Mouse (Mus musculus): ENCODE results near the gene Fopnl. TPM values are rescaled to one million over a fixed set of nuclear protein-coding genes. Genes with fewer than 3 reads are reported as not detected.
A peak's percentile ranks its signal among the peaks of the same experiment; 100 is the strongest.

Gene Fopnl
- 21.2 and 24.1 TPM in 2 replicates for polyA plus RNA-seq (2012; rRNA removed)

DNA sequence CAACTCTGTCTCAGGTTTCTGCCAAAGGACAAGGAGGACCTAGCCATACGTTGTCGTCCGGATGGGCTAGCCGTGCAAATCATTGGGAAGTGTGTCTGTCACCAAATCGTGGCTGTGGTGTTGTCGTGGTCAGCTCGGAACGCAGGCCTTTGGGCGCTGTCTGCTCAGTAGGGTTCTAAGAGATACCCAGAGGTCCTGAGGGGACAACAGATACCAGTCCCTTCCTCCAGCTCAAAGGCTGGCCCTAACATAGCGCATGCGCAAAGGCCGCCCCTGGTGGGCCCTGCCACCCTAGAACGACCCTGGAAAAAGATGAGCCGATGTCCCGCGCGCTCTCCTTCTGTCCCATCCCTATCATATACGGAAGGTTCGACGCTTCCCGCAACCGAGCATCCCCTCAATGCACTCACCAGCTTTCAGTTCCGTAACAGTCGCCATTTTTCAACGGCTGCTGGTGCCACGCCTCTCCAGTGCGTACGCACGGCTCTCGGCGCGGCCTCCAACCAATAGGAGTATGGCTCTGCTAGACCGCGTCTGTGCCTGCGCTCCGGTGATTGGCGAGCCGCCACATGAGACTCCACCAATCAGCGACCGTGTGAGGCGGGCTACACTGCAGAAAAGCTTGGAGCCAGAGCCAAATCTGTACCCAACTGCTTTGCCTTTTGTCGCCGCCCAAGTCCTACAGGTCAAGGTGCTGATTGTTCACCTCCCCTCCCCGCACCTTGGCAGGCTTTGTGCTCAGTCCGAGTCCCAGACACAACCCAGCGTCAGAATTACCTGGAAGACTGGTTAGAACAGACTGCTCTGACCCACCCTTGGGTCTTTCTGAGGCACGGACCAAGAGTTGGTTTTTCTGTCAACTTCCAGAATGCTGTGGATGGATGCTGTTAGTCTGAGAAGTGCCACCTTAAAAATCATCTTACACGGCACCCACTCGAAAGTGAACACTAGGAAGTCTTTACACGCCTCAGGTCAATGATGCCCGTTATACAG is at the start of gene Fopnl:
Fopnl (minus strand) TSS at position 522 of the 993 bp plus-strand sequence.
- Histone ChIP-seq H3K27ac (ENCODE audit: insufficient read depth, low read depth, low read length) (peak within 1 kb of the TSS; percentile 76), H3K4me3 (ENCODE audit: low read depth, low read length) (peak within 1 kb of the TSS; percentile 89), H3K4me1 (ENCODE audit: control insufficient read depth, insufficient read depth, insufficient read length, low read length) (peaks cover 2% of the 10 kb centered on the region; the same call in 1 of the 2 replicates), H3K36me3 (ENCODE audit: control insufficient read depth, insufficient read depth, low read length) (peaks cover 6% of the 10 kb centered on the region), H3K27me3 (ENCODE audit: control insufficient read depth, insufficient read depth, low read length) (no peaks in the 10 kb centered on the region)
- WGBS: under 1% methylated on average over 51 of the region's 51 CpGs
- TF ChIP-seq CTCF (IDR thresholded peaks at IDR 0.05; ENCODE audit: extremely low read depth, insufficient read length, insufficient replicate concordance, low read depth, low read length) (peak; percentile 16; the same call in 1 of the 2 replicates), POLR2A (IDR thresholded peaks at IDR 0.05; ENCODE audit: low read depth, low read length) (peak; percentile 60; the same call in 1 of the 2 replicates)

DNA sequence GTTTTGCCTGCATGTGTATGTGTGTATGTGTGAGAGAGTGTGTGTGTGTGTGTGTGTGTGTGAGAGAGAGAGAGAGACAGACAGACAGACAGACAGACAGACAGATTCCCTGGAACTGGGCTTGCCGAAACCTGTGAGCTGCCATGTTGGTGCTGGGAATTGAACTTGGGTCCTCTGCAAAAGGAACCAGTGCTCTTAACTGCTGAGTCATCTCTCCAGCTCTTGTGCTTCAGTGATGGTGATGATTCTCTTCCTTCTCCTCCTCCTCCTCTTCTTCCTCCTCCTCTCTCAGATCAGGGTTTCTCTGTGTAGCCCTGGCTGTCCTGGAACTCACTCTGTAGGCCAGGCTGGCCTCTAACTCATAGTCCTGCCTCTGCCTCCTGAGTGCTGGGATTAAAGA is 48.8 kb upstream of the Fopnl start:
- H3K27me3 ChIP-seq (ENCODE audit: control insufficient read depth, insufficient read depth, low read length): no peaks in the 10 kb centered on the region
- WGBS: 100% methylated on average over 1 of the region's 1 CpGs
- no peaks in the 10 kb centered on the region for H3K36me3 ChIP-seq (ENCODE audit: control insufficient read depth, insufficient read depth, low read length)
- TF ChIP-seq POLR2A (IDR thresholded peaks at IDR 0.05; ENCODE audit: low read depth, low read length): no peak
- TF ChIP-seq CTCF (IDR thresholded peaks at IDR 0.05; ENCODE audit: extremely low read depth, insufficient read length, insufficient replicate concordance, low read depth, low read length): no peak
- H3K4me1 ChIP-seq (ENCODE audit: control insufficient read depth, insufficient read depth, insufficient read length, low read length): peaks cover 5% of the 10 kb centered on the region
- H3K4me3 ChIP-seq (ENCODE audit: low read depth, low read length): no peak overlapping the region
- H3K27ac ChIP-seq (ENCODE audit: insufficient read depth, low read depth, low read length): no peak overlapping the region

DNA sequence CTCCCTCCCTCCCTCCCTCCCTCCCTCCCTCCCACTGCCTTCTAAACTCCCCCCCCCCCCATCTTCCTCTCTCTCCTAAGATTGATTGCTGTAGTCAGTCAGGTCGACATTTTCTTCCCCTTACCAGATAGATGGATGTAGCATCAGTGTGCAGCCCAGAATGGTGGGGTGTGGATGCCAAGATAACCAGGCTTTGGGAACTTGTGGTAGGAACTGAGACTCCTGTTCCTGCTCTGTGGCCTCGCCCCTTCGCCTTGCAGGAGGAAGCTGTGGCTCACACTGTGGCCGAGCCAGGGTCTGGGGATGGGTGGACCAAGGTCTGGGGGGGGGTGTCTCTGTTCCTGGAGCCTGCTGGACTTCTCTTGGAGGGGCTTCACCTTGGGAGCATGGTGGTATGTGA is 48.3 kb upstream of the Fopnl start:
- Histone ChIP-seq H3K4me3 (ENCODE audit: low read depth, low read length) (no peak overlapping the region), H3K27ac (ENCODE audit: insufficient read depth, low read depth, low read length) (no peak overlapping the region), H3K27me3 (ENCODE audit: control insufficient read depth, insufficient read depth, low read length) (no peaks in the 10 kb centered on the region), H3K36me3 (ENCODE audit: control insufficient read depth, insufficient read depth, low read length) (no peaks in the 10 kb centered on the region), H3K4me1 (ENCODE audit: control insufficient read depth, insufficient read depth, insufficient read length, low read length) (peaks cover 6% of the 10 kb centered on the region)
- 61% methylated on average over 4 of the region's 4 CpGs for WGBS
- TF ChIP-seq POLR2A (IDR thresholded peaks at IDR 0.05; ENCODE audit: low read depth, low read length) (no peak), CTCF (IDR thresholded peaks at IDR 0.05; ENCODE audit: extremely low read depth, insufficient read length, insufficient replicate concordance, low read depth, low read length) (no peak)

DNA sequence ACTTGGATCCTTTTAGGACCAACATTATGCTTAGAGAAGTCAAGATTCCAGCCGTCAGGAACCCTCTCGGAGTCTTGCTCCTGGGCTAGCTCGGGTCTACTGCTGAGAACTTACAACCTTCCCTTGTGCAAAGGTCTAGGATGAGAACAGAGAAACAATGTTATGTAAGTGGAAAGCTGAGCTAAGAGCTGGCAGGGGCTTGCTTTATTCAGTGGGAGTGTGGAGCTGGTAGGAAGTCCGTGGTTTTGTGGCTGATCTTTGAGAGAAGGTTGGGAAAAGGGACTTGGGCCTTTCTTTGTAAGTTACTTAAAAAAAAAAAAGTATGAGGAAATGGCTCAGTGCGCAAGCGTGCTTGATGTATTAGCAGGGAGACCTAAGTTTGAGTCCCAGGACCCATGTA is 46.9 kb upstream of the Fopnl start:
- Histone ChIP-seq H3K4me3 (ENCODE audit: low read depth, low read length) (no peak overlapping the region), H3K27ac (ENCODE audit: insufficient read depth, low read depth, low read length) (no peak overlapping the region), H3K27me3 (ENCODE audit: control insufficient read depth, insufficient read depth, low read length) (no peaks in the 10 kb centered on the region), H3K4me1 (ENCODE audit: control insufficient read depth, insufficient read depth, insufficient read length, low read length) (peaks cover 6% of the 10 kb centered on the region), H3K36me3 (ENCODE audit: control insufficient read depth, insufficient read depth, low read length) (no peaks in the 10 kb centered on the region)
- 86% methylated on average over 6 of the region's 6 CpGs for whole genome bisulfite sequencing
- TF ChIP-seq CTCF (IDR thresholded peaks at IDR 0.05; ENCODE audit: extremely low read depth, insufficient read length, insufficient replicate concordance, low read depth, low read length): no peak
- TF ChIP-seq POLR2A (IDR thresholded peaks at IDR 0.05; ENCODE audit: low read depth, low read length): no peak

DNA sequence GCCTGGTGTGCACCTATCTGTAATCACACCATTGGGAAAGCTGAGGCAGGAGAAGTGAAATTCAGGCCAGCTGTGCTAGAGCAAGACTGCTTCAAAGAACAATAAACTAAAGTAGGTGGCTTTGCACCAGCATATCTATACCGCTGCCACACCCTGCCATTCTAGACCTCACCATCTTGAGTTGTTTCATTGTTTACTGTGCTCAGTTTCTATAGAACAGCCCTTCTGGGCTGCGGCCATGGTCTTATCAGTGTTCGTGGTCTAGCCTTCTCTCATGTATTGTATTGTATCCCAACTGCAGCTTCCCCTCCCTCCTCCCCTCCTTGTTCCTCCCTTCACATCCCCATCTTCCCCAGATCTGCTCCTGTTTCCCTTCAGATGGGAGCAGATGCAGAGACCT is 46.3 kb upstream of the Fopnl start:
- Histone ChIP-seq H3K27ac (ENCODE audit: insufficient read depth, low read depth, low read length) (no peak overlapping the region), H3K4me3 (ENCODE audit: low read depth, low read length) (no peak overlapping the region), H3K36me3 (ENCODE audit: control insufficient read depth, insufficient read depth, low read length) (no peaks in the 10 kb centered on the region), H3K27me3 (ENCODE audit: control insufficient read depth, insufficient read depth, low read length) (no peaks in the 10 kb centered on the region), H3K4me1 (ENCODE audit: control insufficient read depth, insufficient read depth, insufficient read length, low read length) (peaks cover 6% of the 10 kb centered on the region)
- TF ChIP-seq CTCF (IDR thresholded peaks at IDR 0.05; ENCODE audit: extremely low read depth, insufficient read length, insufficient replicate concordance, low read depth, low read length) (no peak), POLR2A (IDR thresholded peaks at IDR 0.05; ENCODE audit: low read depth, low read length) (no peak)
- WGBS: 61% methylated on average over 3 of the region's 3 CpGs

DNA sequence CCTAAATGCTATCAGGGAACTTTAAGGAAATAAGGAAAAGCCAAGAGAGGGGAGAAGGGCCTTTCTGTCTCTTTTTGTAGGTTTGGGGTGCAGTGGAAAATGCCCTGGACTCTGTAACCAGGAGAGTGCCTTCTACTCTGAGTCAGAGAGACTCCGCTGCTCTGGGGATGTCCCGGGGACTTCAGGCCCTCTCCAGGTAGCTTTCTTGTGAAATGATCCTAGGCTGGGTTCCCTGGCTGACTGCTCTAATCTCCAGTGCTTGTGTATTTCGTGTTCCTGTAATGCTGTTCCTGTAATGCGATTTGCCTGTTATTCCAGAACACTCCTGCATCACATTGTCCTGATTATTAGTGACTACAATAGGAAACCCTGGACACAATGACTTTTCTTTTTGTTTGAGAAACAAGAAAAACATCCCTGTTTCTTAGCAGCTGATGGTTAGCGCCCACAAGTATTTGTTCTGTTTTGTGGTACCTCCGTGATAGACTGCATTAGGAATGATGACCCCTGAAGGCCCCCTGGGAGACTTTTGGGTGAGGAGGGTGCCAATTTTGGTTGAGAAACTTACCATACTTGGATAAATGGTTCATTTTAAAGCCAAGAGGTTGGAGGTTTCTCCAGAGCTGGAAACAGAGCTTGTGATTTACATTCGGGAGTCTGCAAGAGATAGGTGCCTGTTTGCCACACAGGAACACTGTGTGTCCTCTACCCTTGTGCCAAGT is 45.1 kb upstream of the Fopnl start:
- Histone ChIP-seq H3K27ac (ENCODE audit: insufficient read depth, low read depth, low read length) (no peak overlapping the region), H3K4me3 (ENCODE audit: low read depth, low read length) (peak overlapping the region; percentile 80), H3K27me3 (ENCODE audit: control insufficient read depth, insufficient read depth, low read length) (no peaks in the 10 kb centered on the region), H3K4me1 (ENCODE audit: control insufficient read depth, insufficient read depth, insufficient read length, low read length) (peaks cover 6% of the 10 kb centered on the region), H3K36me3 (ENCODE audit: control insufficient read depth, insufficient read depth, low read length) (no peaks in the 10 kb centered on the region)
- no peak for TF ChIP-seq CTCF (IDR thresholded peaks at IDR 0.05; ENCODE audit: extremely low read depth, insufficient read length, insufficient replicate concordance, low read depth, low read length)
- TF ChIP-seq POLR2A (IDR thresholded peaks at IDR 0.05; ENCODE audit: low read depth, low read length): no peak
- WGBS: 43% methylated on average over 7 of the region's 7 CpGs

Data from small intestine, adult 2 months (tissue).